Mouse (Mus musculus) G1E (cell line): ENCODE results near the gene Gm7102. TPM values are rescaled to one million over a fixed set of nuclear protein-coding genes. Genes with fewer than 3 reads are reported as not detected.
"Not testable (repeated sequence)": the region's sequence is repeated elsewhere in the genome, so short reads cannot be mapped to it uniquely, and the experiment has no call there.

ENCODE experiments used
- ATAC-seq: 2 replicates; pipeline ENCODE4 v1.8.0; 2016; ENCODE audit warnings: mild to moderate bottlenecking; ENCODE audit not compliant: insufficient number of reproducible peaks, poor library complexity, low FRiP score, severe bottlenecking; ENCODE audit errors: extremely low read depth
- DNase-seq: peaks from one replicate; pipeline ENCODE4 v3.0.0; 2012; ENCODE audit warnings: low spot score
- H3K27me3 ChIP-seq: 2 replicates; pipeline ENCODE4 v1.6.1; 2012; ENCODE audit warnings: mild to moderate bottlenecking, low read length, inconsistent platforms; ENCODE audit not compliant: insufficient read depth
- H3K36me3 ChIP-seq: replicated peaks from 2 replicates; pipeline ENCODE3; 2012; ENCODE audit warnings: mild to moderate bottlenecking, inconsistent platforms
- H3K4me1 ChIP-seq: 2 replicates; pipeline ENCODE4 v1.6.1; 2012; ENCODE audit warnings: low read depth, low read length, inconsistent platforms, mixed read lengths; ENCODE audit not compliant: insufficient read depth
- H3K4me3 ChIP-seq: 2 replicates; pipeline ENCODE4 v1.5.1; 2012; ENCODE audit warnings: low read depth, mild to moderate bottlenecking, inconsistent platforms, low read length, moderate library complexity, mixed read lengths
- H3K9me3 ChIP-seq: replicated peaks from 2 replicates; pipeline ENCODE4 v1.6.1; 2012; ENCODE audit warnings: inconsistent platforms
- CTCF ChIP-seq: IDR thresholded peaks from 2 replicates; pipeline ENCODE4 v1.5.1; 2012; ENCODE audit warnings: low read depth, low read length, inconsistent platforms, mixed read lengths
- GATA1 ChIP-seq: IDR thresholded peaks from 2 replicates; pipeline ENCODE4 v1.6.1; 2012; ENCODE audit warnings: borderline replicate concordance, low read length, inconsistent platforms, mixed read lengths
- GATA2 ChIP-seq: IDR thresholded peaks from 2 replicates; pipeline ENCODE4 v1.6.1; 2012; ENCODE audit warnings: low read depth, low read length, inconsistent platforms, borderline replicate concordance
- POLR2AphosphoS5 ChIP-seq: IDR thresholded peaks from 2 replicates; pipeline ENCODE4 v1.6.1; 2012; ENCODE audit warnings: low read depth, low read length, inconsistent platforms; ENCODE audit not compliant: insufficient replicate concordance
- TAL1 ChIP-seq: conservative IDR thresholded peaks from 2 replicates; pipeline ENCODE4 v1.6.1; 2012; ENCODE audit warnings: low read depth, low read length, inconsistent platforms, mixed read lengths
- polyA plus RNA-seq: library from polyadenylated mRNA; stranded (reverse); fragments of >175 nt; gene quantifications from 2 replicates; pipeline ENCODE4 v1.2.3, GENCODE M21; 2012
- total RNA-seq, 2 experiments: library from RNA; stranded (forward) in 1 of 2; stranded (reverse) in 1 of 2; fragments of 200-1000 nt in 1 of 2; fragments of >200 nt in 1 of 2; fragmentation: Nextera tagmentation in 1 of 2; gene quantifications; 2 replicates each; pipeline ENCODE4 v1.2.3; 2014 to 2017

The Gm7102 gene
- total RNA-seq (2014; fragmentation: Nextera tagmentation) (not detected in 2 replicates), total RNA-seq (2017) (0.11 and 0.23 TPM in 2 replicates), polyA plus RNA-seq (0.04 and 0.14 TPM in 2 replicates)

- DNase-seq, result no peak
- TF ChIP-seq GATA2 (no peak), CTCF (no peak), GATA1 (no peak), TAL1 (no peak), POLR2AphosphoS5 (no peak)
- Histone ChIP-seq H3K27me3 (no peaks in the 10 kb centered on the region), H3K9me3 (no peaks in the 10 kb centered on the region), H3K4me1 (no peaks in the 10 kb centered on the region), H3K36me3 (no peaks in the 10 kb centered on the region), H3K4me3 (no peak within 1 kb of the TSS)
- ATAC-seq, result no peak
Measured at GRCm38 (mm10) chr19:61175756-61176324, at the start of gene Gm7102. Gene Gm7102 (minus strand): TSS chr19:61176309.

DNA sequence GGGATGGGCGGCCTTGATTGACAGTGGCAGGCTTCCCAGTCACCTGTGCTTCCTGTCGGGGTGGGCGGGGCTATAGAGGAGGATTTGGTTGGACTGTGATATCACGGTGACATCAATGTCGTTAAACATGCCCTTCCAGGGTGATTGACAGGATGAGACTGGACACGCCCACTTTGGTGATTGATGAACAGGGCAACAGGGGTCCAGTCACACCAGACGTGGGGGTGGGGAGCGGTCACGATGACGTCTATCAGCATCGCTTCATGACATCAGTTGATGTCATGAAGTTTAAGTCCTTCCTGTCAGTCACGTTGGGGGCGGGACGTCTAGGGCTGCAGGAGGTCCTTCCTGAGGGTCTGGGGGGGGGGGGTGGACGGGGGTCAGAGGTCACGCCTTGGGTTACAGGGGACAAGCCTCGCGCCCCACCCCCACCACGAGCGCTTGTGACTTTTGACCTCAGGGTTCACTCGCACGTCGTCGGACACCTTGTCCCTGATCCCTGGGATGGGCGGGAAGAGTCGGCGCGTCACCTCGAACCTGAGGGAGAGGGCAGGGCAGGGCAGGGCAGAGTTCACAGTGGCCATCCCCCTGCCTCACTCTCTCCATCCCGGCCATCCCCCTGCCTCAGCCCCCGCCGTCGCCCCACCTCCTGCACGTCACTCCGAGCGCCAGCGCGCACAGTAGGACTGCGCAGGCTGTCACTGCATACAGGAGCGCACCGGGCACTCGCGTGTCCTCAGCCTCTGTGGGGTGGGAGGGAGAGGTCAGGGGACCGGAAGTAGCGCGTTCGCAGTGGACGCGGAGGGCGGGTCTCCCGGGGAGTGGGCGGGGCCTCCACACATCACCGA is 48.8 kb upstream of the Gm7102 start:
- H3K4me1 ChIP-seq, result peaks cover 19% of the 10 kb centered on the region
- ATAC-seq, result no peak
- peaks cover 18% of the 10 kb centered on the region for H3K36me3 ChIP-seq
- peaks cover 7% of the 10 kb centered on the region; the same call in 1 of the 2 replicates for H3K27me3 ChIP-seq
- H3K9me3 ChIP-seq, result peaks cover 5% of the 10 kb centered on the region
- TF ChIP-seq TAL1 (no peak), GATA1 (no peak), POLR2AphosphoS5 (no peak), CTCF (no peak), GATA2 (no peak)
- DNase-seq, result no peak
- peak overlapping the region; percentile 14; the same call in 1 of the 2 replicates for H3K4me3 ChIP-seq

- Histone ChIP-seq H3K9me3 (peaks cover 5% of the 10 kb centered on the region), H3K36me3 (peaks cover 18% of the 10 kb centered on the region), H3K4me3 (no peak overlapping the region), H3K4me1 (peaks cover 19% of the 10 kb centered on the region), H3K27me3 (peaks cover 6% of the 10 kb centered on the region; the same call in 1 of the 2 replicates)
- DNase-seq (no peak), ATAC-seq (no peak)
- no peak for TF ChIP-seq GATA2
- TF ChIP-seq TAL1, result no peak
- TF ChIP-seq POLR2AphosphoS5, result no peak
- no peak for TF ChIP-seq CTCF
- no peak for TF ChIP-seq GATA1
Measured at GRCm38 (mm10) chr19:61223706-61224328, 47.7 kb upstream of the Gm7102 start.

- H3K36me3 ChIP-seq, DNase-seq, H3K27me3 ChIP-seq, H3K4me1 ChIP-seq, H3K4me3 ChIP-seq: not testable (repeated sequence)
- peak; percentile 63 for TF ChIP-seq TAL1
- peak; percentile 60 for ATAC-seq
- peaks cover 10% of the 10 kb centered on the region for H3K9me3 ChIP-seq
Measured at GRCm38 (mm10) chr19:61207506-61207905, 31.4 kb upstream of the Gm7102 start.

GRCm38 (mm10) chr19:61199836-61200235 is 23.7 kb upstream of the Gm7102 start:
- no peak for DNase-seq

GRCm38 (mm10) chr19:61199316-61199715 is 23.2 kb upstream of the Gm7102 start:
- DNase-seq (peak; percentile 77), ATAC-seq (no peak)
- no peak for TF ChIP-seq TAL1
- TF ChIP-seq GATA1, result no peak
- no peak for TF ChIP-seq CTCF
- no peak for TF ChIP-seq POLR2AphosphoS5
- no peak for TF ChIP-seq GATA2
- Histone ChIP-seq H3K9me3 (no peaks in the 10 kb centered on the region), H3K36me3 (no peaks in the 10 kb centered on the region), H3K4me3 (no peak overlapping the region), H3K27me3 (peaks cover 3% of the 10 kb centered on the region; the same call in 1 of the 2 replicates), H3K4me1 (peaks cover 8% of the 10 kb centered on the region)

More at GRCm38 (mm10) chr19:61199836-61200235, 23.7 kb upstream of the Gm7102 start:
- Histone ChIP-seq H3K4me3 (no peak overlapping the region), H3K27me3 (peaks cover 2% of the 10 kb centered on the region; the same call in 1 of the 2 replicates), H3K36me3 (no peaks in the 10 kb centered on the region), H3K4me1 (peaks cover 8% of the 10 kb centered on the region), H3K9me3 (no peaks in the 10 kb centered on the region)
- TF ChIP-seq TAL1 (no peak), GATA1 (no peak), GATA2 (no peak), POLR2AphosphoS5 (no peak), CTCF (no peak)
- ATAC-seq, result no peak

DNA sequence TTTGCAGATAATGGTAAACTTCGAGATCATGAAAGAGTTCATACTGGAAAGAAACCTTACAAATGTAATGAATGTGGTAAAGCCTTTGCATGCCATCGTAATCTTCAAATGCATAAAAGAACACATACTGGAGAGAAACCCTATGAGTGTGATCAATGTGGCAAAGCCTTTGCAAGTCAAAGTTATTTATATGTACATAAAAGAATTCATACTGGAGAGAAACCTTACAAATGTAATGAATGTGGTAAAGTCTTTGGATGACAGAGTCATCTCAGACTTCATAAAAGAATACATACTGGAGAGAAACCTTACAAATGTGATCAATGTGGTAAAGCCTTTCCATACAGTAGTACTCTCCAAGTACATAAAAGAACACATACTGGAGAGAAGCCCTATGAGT is 7.5 kb upstream of the Gm7102 start, which contains the start of gene Gm6020:
Gm6020 (plus strand) TSS at position 301 of the 400 bp plus-strand sequence.
- not testable (repeated sequence) for ATAC-seq, H3K9me3 ChIP-seq, H3K36me3 ChIP-seq, H3K4me1 ChIP-seq, DNase-seq, H3K27me3 ChIP-seq, H3K4me3 ChIP-seq
